Mouse (Mus musculus) kidney, adult 2 months (tissue): Measurements from ENCODE around the gene Gpr37. TPM values are rescaled to one million over a fixed set of nuclear protein-coding genes. Genes with fewer than 3 reads are reported as not detected.

Experiments used
- DNase-seq: peaks from one replicate; pipeline ENCODE4 v3.0.0; 2021
- H3K27ac ChIP-seq: fragments of 200-500 bp; 2 replicates; pipeline ENCODE4 v1.5.1; 2012; ENCODE audit warnings: low read depth, low read length, control low read depth, inconsistent platforms; ENCODE audit not compliant: insufficient read depth
- H3K27me3 ChIP-seq: fragments of 200-500 bp; replicated peaks from 2 replicates; pipeline ENCODE4 v1.6.1; 2012; ENCODE audit warnings: mild to moderate bottlenecking, moderate library complexity, low read length, inconsistent platforms; ENCODE audit not compliant: control insufficient read depth, insufficient read depth
- H3K36me3 ChIP-seq: fragments of 200-500 bp; 2 replicates; pipeline ENCODE4 v1.6.1; 2012; ENCODE audit warnings: mild to moderate bottlenecking, moderate library complexity, low read length, inconsistent platforms; ENCODE audit not compliant: control insufficient read depth, insufficient read depth
- H3K4me1 ChIP-seq: fragments of 200-500 bp; 2 replicates; pipeline ENCODE4 v1.6.1; 2011; ENCODE audit warnings: low read length; ENCODE audit not compliant: control insufficient read depth, insufficient read depth
- H3K4me3 ChIP-seq: fragments of 200-500 bp; 2 replicates; pipeline ENCODE4 v1.5.1; 2011; ENCODE audit warnings: mild to moderate bottlenecking, low read depth, low read length, control low read depth; ENCODE audit not compliant: insufficient read depth
- CTCF ChIP-seq: fragments of 200-500 bp; conservative IDR thresholded peaks from 2 replicates; pipeline ENCODE4 v1.5.1; 2011; ENCODE audit warnings: low read depth, mild to moderate bottlenecking, control low read depth, low read length, moderate library complexity, mixed read lengths; ENCODE audit not compliant: insufficient read depth, insufficient read length
- POLR2A ChIP-seq: fragments of 200-500 bp; IDR thresholded peaks from one replicate; pipeline ENCODE4 v1.6.1; 2011; ENCODE audit warnings: low read depth, low read length, control low read depth
- WGBS: fragments of 180-500 bp; shearing (Covaris S2); methylation state at CpG from one replicate; pipeline ENCODE4 v1.1.7; 2018; 5-methylcytosine and 5-hydroxymethylcytosine counted together
- polyA plus RNA-seq: library from polyadenylated mRNA; depleted of rRNA; stranded (reverse); fragments of >200 nt; gene quantifications from 2 replicates; pipeline ENCODE4 v1.2.3, GENCODE M21; 2012; rRNA removed

Gpr37 gene
- 0.25 and 0.27 TPM in 2 replicates for polyA plus RNA-seq

DNA sequence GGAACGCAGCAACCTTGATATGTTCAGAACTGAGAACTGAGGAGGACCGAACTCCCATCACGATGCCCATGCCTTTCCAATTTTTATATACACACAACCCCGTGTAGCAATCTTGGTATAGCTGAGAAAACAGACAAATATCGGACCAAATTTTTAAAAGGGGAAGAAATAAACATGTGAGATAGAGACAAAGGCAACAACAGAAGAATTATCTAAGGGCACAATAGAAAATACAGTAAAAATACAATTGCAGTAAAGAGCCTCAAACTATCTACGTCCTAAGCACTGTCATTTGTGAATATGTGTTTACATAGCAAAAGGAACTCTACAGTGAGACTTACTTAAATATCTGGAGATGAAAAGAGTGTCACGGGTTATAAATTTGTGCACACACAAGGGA is at the start of gene Gpr37:
TSS of gene Gpr37 (minus strand) at position 101 of the 400 bp plus-strand sequence.
- Histone ChIP-seq H3K27ac (no peak within 1 kb of the TSS), H3K27me3 (no peaks in the 10 kb centered on the region), H3K36me3 (no peaks in the 10 kb centered on the region), H3K4me3 (peak within 1 kb of the TSS; percentile 53), H3K4me1 (no peaks in the 10 kb centered on the region)
- no peak for DNase-seq
- 34% methylated on average over 7 of the region's 7 CpGs for WGBS
- TF ChIP-seq CTCF, result no peak
- no peak for TF ChIP-seq POLR2A

DNA sequence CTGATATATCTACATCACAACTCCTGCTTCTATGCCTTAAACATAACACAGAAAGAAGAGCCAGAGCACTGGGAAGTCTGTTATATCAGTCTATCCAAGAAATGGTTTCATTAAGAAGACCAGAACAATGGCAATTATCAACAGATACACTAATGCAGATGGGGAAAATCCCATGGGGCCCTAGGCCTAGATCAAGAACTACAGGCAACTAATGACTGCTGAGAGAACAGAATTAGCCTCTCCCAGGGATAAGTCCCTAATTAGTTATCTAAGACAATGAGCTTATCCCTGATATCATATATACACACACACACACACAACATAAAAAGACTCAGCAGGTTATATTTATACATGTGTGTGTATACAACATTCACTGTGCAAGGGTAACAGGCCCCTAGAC is 46.0 kb upstream of the Gpr37 start:
- no peak for DNase-seq
- H3K27ac ChIP-seq, result no peak overlapping the region
- no peaks in the 10 kb centered on the region for H3K36me3 ChIP-seq
- no peaks in the 10 kb centered on the region for H3K4me1 ChIP-seq
- no peak overlapping the region for H3K4me3 ChIP-seq
- no peak for TF ChIP-seq CTCF
- TF ChIP-seq POLR2A, result no peak
- no peaks in the 10 kb centered on the region for H3K27me3 ChIP-seq

DNA sequence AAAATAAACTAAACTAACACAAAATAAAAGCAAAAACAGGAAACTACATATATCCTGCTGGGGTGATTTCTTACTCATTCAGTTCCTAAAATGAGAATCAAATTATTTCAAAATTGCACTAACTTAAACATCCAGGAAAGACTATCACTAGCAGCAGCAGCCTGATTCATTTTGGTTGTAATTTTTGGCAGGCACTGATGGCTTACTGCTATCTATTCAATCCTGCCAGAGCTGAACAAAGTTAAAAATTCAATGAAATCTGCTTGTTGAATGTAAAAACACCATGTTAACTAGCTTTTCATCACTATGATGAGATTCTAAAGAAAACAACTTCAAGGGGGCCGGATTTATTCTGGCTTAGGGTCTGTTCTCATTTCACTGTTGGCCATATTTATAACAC is 36.0 kb upstream of the Gpr37 start:
- H3K36me3 ChIP-seq, result no peaks in the 10 kb centered on the region
- TF ChIP-seq POLR2A, result no peak
- no peak for DNase-seq
- no peaks in the 10 kb centered on the region for H3K4me1 ChIP-seq
- no peak overlapping the region for H3K27ac ChIP-seq
- 75% methylated on average over 1 of the region's 1 CpGs for WGBS
- no peak overlapping the region for H3K4me3 ChIP-seq
- no peaks in the 10 kb centered on the region for H3K27me3 ChIP-seq

DNA sequence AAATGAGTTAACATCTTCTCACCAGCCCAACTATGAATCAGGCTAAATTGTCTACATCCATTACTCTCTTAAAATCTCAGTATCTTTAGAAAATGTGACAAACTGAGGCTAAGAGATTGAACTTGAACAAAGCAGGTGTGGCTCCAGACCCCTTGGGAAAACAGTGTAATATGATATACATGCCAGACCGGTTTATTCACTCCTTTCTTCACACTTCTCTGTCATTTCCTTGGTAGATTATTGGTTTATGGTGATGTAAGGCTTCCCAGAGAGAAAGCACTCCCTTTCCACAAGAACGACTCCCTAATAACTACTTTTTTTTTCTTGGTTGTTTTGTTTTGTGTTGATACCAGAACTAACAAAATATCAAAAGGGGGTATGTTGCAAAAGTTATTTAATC is 20.1 kb upstream of the Gpr37 start:
- no peak for TF ChIP-seq CTCF
- TF ChIP-seq POLR2A, result no peak
- H3K27ac ChIP-seq, result no peak overlapping the region
- 11% methylated on average over 2 of the region's 2 CpGs for WGBS
- no peaks in the 10 kb centered on the region for H3K27me3 ChIP-seq
- DNase-seq, result no peak
- H3K4me1 ChIP-seq, result no peaks in the 10 kb centered on the region
- no peak overlapping the region for H3K4me3 ChIP-seq
- no peaks in the 10 kb centered on the region for H3K36me3 ChIP-seq

DNA sequence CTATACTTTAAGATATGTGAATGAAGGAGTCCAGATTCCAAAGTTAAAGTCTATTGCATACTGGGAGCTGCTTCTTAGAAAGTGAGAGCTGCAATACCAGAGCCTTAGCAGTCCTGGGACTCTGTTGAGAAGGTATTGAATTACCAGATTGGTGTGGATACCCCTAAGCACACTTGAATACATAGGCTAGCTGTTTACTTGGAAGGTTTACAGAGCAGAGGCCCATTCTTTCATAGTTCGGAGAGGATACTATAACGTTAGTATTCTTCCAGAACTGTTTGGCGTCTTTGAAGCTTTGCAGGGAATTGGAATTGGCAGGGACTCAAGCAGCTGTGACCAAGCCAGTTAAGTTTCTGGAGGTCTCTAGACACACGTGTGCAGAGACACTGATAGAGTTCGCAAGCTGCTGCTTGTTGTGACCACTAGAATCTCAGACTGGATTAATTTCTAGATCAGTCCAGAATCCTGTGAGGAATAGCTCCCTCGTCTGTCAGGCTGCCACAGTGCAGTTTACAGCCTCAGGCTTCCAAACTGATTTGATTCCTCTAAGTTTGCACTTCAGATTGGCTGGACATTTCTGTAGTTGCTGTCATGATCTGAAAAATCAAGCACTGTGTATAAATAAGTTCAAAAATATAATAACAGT is 18.8 kb upstream of the Gpr37 start:
- H3K27me3 ChIP-seq, result no peaks in the 10 kb centered on the region
- H3K4me3 ChIP-seq, result no peak overlapping the region
- TF ChIP-seq CTCF (peak; percentile 46; the same call in 1 of the 2 replicates), POLR2A (no peak)
- 44% methylated on average over 6 of the region's 6 CpGs for WGBS
- H3K27ac ChIP-seq, result no peak overlapping the region
- DNase-seq, result peak; percentile 17
- H3K36me3 ChIP-seq, result no peaks in the 10 kb centered on the region
- no peaks in the 10 kb centered on the region for H3K4me1 ChIP-seq

DNA sequence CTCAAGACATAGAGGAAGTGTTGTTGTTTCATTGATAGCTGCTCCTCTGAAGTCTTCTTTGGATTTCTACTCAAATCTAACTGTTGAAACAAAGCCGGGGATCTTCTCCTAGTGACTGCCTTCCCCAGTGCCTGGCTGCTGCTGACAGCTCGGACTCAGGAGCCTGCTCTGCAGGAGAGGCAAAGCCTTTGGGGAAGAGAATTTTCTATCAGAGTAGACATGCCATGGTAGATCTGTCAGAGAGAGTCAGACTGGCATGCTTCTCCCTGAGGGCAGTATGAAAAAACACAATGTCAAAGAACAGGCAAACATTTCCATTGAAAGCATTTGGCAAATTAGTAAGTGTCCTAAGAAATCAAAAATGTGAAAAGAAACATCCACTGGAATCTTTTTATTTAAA is 9.4 kb upstream of the Gpr37 start:
- WGBS, result 51% methylated on average over 2 of the region's 2 CpGs

DNA sequence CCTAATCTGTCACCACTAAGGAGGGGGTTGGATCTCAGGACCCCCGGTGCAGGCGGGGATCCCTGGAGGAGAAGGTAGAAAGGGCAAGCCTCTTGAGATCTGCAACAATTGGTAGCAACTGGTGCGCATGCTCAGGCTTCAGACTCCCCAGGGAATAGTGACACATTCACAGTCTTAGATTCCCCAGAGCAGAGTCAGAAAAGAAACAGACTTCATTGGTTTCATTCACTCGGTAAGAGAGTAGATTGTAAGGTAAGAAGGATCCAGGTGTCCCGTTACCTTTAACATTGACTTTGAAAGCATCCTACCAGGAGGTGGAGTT is 284 bp downstream of the Gpr37 start:
- 2% methylated on average over 5 of the region's 5 CpGs for WGBS
- no peak for TF ChIP-seq POLR2A
- TF ChIP-seq CTCF, result no peak
- no peaks in the 10 kb centered on the region for H3K4me1 ChIP-seq
- H3K36me3 ChIP-seq, result no peaks in the 10 kb centered on the region
- peak overlapping the region; percentile 53 for H3K4me3 ChIP-seq
- no peaks in the 10 kb centered on the region for H3K27me3 ChIP-seq
- H3K27ac ChIP-seq, result no peak overlapping the region
- DNase-seq, result peak; percentile 4

More for the DNA sequence above, 9.4 kb upstream of the Gpr37 start:
- no peaks in the 10 kb centered on the region for H3K4me1 ChIP-seq
- no peaks in the 10 kb centered on the region for H3K27me3 ChIP-seq
- TF ChIP-seq POLR2A (no peak), CTCF (no peak)
- H3K36me3 ChIP-seq, result no peaks in the 10 kb centered on the region
- DNase-seq, result no peak
- H3K27ac ChIP-seq, result no peak overlapping the region
- no peak overlapping the region for H3K4me3 ChIP-seq

DNA sequence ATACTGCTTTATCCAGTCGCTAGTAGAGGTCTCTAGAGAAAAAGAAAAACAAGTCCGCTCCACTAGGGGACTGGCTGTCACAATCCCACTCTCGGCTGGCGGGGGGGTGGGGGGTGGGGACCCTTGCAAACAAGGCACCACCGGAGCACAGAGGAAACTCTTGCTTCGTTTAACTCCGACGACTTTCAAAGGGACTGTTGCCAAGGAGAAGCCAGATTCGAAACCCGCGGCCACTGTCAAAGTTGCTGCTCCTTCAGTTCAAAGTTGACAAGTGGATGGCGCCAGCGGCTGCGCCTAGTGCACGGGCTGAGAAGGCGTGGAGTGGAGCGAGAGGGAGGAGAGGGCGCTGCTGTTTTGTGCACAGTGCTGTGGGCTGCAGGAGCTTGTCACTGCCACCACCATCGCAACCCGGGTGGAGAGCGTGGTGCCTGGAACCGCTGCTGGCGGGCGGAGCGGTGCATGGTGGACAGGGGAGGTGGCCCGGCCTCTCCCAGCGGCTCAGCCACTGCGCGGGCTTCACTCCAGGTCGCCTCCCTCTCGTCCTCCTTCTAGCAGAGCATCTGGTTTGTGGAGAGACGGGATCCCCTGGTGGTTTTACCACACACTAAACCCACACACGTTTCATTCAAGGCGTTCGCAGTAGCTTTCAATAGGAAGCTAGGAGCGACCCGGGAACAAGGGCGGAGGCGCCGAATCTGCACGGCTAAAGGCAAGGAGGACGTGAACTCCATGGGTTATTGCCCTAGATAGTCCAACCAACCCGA is 827 bp downstream of the Gpr37 start:
- WGBS, result under 1% methylated on average over 43 of the region's 43 CpGs
- Histone ChIP-seq H3K27me3 (no peaks in the 10 kb centered on the region), H3K27ac (no peak overlapping the region), H3K4me3 (peak overlapping the region; percentile 53), H3K4me1 (no peaks in the 10 kb centered on the region), H3K36me3 (no peaks in the 10 kb centered on the region)
- DNase-seq, result peak; percentile 9
- TF ChIP-seq CTCF (no peak), POLR2A (no peak)
